Mouse (Mus musculus) left cerebral cortex, postnatal 14 days (tissue): ENCODE results near the gene Olfr1055. TPM values are rescaled to one million over a fixed set of nuclear protein-coding genes. Genes with fewer than 3 reads are reported as not detected.
"Not testable (repeated sequence)": the region's sequence is repeated elsewhere in the genome, so short reads cannot be mapped to it uniquely, and the experiment has no call there.

Experiments
- DNase-seq, 2 experiments: peaks; one replicate each; pipeline ENCODE4 v3.0.0; 2021 to 2022; ENCODE audit warnings: low spot score in 2 of 2, mixed read lengths in 1 of 2
- intact Hi-C: fragments of 180-260 bp; cut with DNase I; formaldehyde crosslinking; loops from one replicate; pipeline ENCODE4 v1.15.1; 2025
- long read RNA-seq, 2 experiments: library from polyadenylated mRNA; stranded (forward); transcript quantifications; one replicate each; pipeline ENCODE4 v2.0.0; 2021
- total RNA-seq, 2 experiments: library from RNA; stranded (reverse); gene quantifications; 2 replicates each; pipeline ENCODE4 v1.2.3; 2021

Gene Olfr1055
- not detected for total RNA-seq
- long read RNA-seq, experiment 1: 0 reads
- long read RNA-seq, experiment 2: 0 reads

- intact Hi-C loops: no loop called here
- no peak for DNase-seq
These were observed at the start of gene Olfr1055 for GRCm38 (mm10) chr2:86350184-86350583. TSS of gene Olfr1055 (minus strand) at chr2:86350284.

- intact Hi-C loops: no loop called here
- DNase-seq: no peak
These were observed 45.0 kb upstream of the Olfr1055 start for GRCm38 (mm10) chr2:86395114-86395513.

- intact Hi-C loops, DNase-seq: not testable (repeated sequence)
These were observed 38.4 kb upstream of the Olfr1055 start, which contains the start of gene Olfr1058 for GRCm38 (mm10) chr2:86388461-86388860. TSS of gene Olfr1058 (minus strand) at chr2:86388561.

- intact Hi-C loops: no loop called here
- DNase-seq: no peak
These were observed 28.2 kb upstream of the Olfr1055 start, which contains the start of gene Olfr1057 for GRCm38 (mm10) chr2:86378293-86378692. TSS of gene Olfr1057 (minus strand) at chr2:86378393.

GRCm38 (mm10) chr2:86366342-86366741, 16.3 kb upstream of the Olfr1055 start:
- DNase-seq, intact Hi-C loops: not testable (repeated sequence)

GRCm38 (mm10) chr2:86362369-86362768, 12.3 kb upstream of the Olfr1055 start, which contains the start of gene Olfr1056:
TSS of gene Olfr1056 (minus strand) at chr2:86362469.
- no peak for DNase-seq
- intact Hi-C loops: no loop called here

GRCm38 (mm10) chr2:86351751-86352150, 1.7 kb upstream of the Olfr1055 start:
- DNase-seq, intact Hi-C loops: not testable (repeated sequence)

GRCm38 (mm10) chr2:86335333-86335732, 14.8 kb downstream of the Olfr1055 start, which contains the start of gene Olfr1054:
TSS of gene Olfr1054 (minus strand) at chr2:86335433.
- intact Hi-C loops: no loop called here

GRCm38 (mm10) chr2:86315184-86315583, 34.9 kb downstream of the Olfr1055 start, which contains the start of gene Olfr1053:
TSS of gene Olfr1053 (minus strand) at chr2:86315284.
- DNase-seq: no peak
- intact Hi-C loops: no loop called here

More at GRCm38 (mm10) chr2:86335333-86335732, 14.8 kb downstream of the Olfr1055 start, which contains the start of gene Olfr1054:
- no peak for DNase-seq

Other genes starting within 250 kb of the Olfr1055 start
- gene Olfr1039, start 214.4 kb downstream of the Olfr1055 start, total RNA-seq: not detected
- not detected for gene Olfr1040, start 203.6 kb downstream of the Olfr1055 start, total RNA-seq
- gene Olfr1042, start 188.4 kb downstream of the Olfr1055 start, total RNA-seq: not detected
- gene Olfr1043, start 182.8 kb downstream of the Olfr1055 start, total RNA-seq: not detected
- gene Olfr1044, start 172.5 kb downstream of the Olfr1055 start, total RNA-seq: not detected
- not detected for gene Olfr52, start 164.6 kb downstream of the Olfr1055 start, total RNA-seq
- not detected for gene Olfr1045, start 147.3 kb downstream of the Olfr1055 start, total RNA-seq
- not detected for gene Olfr1046, start 131.0 kb downstream of the Olfr1055 start, total RNA-seq
- not detected for gene Olfr1047, start 118.9 kb downstream of the Olfr1055 start, total RNA-seq
- gene Olfr1048, start 110.0 kb downstream of the Olfr1055 start, total RNA-seq: not detected
- gene Olfr1049, start 92.0 kb downstream of the Olfr1055 start, total RNA-seq: not detected
- gene Olfr1051, start 71.2 kb downstream of the Olfr1055 start, total RNA-seq: not detected
- not detected for gene Olfr1052, start 57.8 kb downstream of the Olfr1055 start, total RNA-seq
- gene Olfr1053, start 35.0 kb downstream of the Olfr1055 start, total RNA-seq: not detected
- not detected for gene Olfr1054, start 14.9 kb downstream of the Olfr1055 start, total RNA-seq
- not detected for gene Olfr1056, start 12.2 kb upstream of the Olfr1055 start, total RNA-seq
- not detected for gene Olfr1057, start 28.1 kb upstream of the Olfr1055 start, total RNA-seq
- gene Olfr1058, start 38.3 kb upstream of the Olfr1055 start, total RNA-seq: not detected
- not detected for gene Olfr1061, start 63.8 kb upstream of the Olfr1055 start, total RNA-seq
- not detected for gene Olfr1062, start 76.5 kb upstream of the Olfr1055 start, total RNA-seq
- not detected for gene Olfr1065, start 100.3 kb upstream of the Olfr1055 start, total RNA-seq
- gene Olfr1066, start 106.0 kb upstream of the Olfr1055 start, total RNA-seq: not detected
- gene Olfr228, start 137.1 kb upstream of the Olfr1055 start, total RNA-seq: not detected
- gene Olfr1076, start 158.2 kb upstream of the Olfr1055 start, total RNA-seq: not detected
- not detected for gene Olfr1079, start 192.2 kb upstream of the Olfr1055 start, total RNA-seq
- not detected for gene Olfr1080, start 208.0 kb upstream of the Olfr1055 start, total RNA-seq
- gene Olfr1082, start 248.7 kb upstream of the Olfr1055 start, total RNA-seq: not detected